Mouse (Mus musculus) forebrain, postnatal 0 days (tissue): ENCODE results near the gene Tppp. TPM values are rescaled to one million over a fixed set of nuclear protein-coding genes. Genes with fewer than 3 reads are reported as not detected.
"Not testable (repeated sequence)": the region's sequence is repeated elsewhere in the genome, so short reads cannot be mapped to it uniquely, and the experiment has no call there.

Source experiments
- ATAC-seq: fragments of 200-750 bp; cut with Nextera tagmentation; 2 replicates; pipeline ENCODE4 v1.8.0; 2017; ENCODE audit warnings: mild to moderate bottlenecking, moderate library complexity
- DNase-seq: peaks from one replicate; pipeline ENCODE4 v3.0.0-alpha.2; 2015
- H3K27ac ChIP-seq: fragments of 300-500 bp; sonication (generic); 2 replicates; pipeline ENCODE4 v1.5.1; 2014; ENCODE audit warnings: low read depth, mild to moderate bottlenecking, antibody characterized with exemption, low read length, moderate library complexity, mixed read lengths
- H3K27me3 ChIP-seq: fragments of 300-500 bp; sonication (generic); 2 replicates; pipeline ENCODE4 v1.6.1; 2014; ENCODE audit warnings: mild to moderate bottlenecking, low read length, mixed read lengths; ENCODE audit not compliant: insufficient read depth
- H3K36me3 ChIP-seq: fragments of 300-500 bp; sonication (generic); 2 replicates; pipeline ENCODE4 v1.6.1; 2014; ENCODE audit warnings: mild to moderate bottlenecking, moderate library complexity; ENCODE audit not compliant: insufficient read depth
- H3K4me1 ChIP-seq: fragments of 300-500 bp; sonication (generic); 2 replicates; pipeline ENCODE4 v1.6.1; 2014; ENCODE audit warnings: antibody characterized with exemption; ENCODE audit not compliant: insufficient read depth
- H3K4me2 ChIP-seq: fragments of 300-500 bp; sonication (generic); 2 replicates; pipeline ENCODE4 v1.6.1; 2014; ENCODE audit warnings: low read depth, mild to moderate bottlenecking, moderate library complexity
- H3K4me3 ChIP-seq: fragments of 300-500 bp; sonication (generic); 2 replicates; pipeline ENCODE4 v1.5.1; 2014; ENCODE audit warnings: low read depth, low read length, mixed read lengths
- H3K9ac ChIP-seq: fragments of 300-500 bp; sonication (generic); 2 replicates; pipeline ENCODE4 v1.6.1; 2014; ENCODE audit warnings: mild to moderate bottlenecking
- H3K9me3 ChIP-seq: fragments of 300-500 bp; sonication (generic); 2 replicates; pipeline ENCODE4 v1.6.1; 2016; ENCODE audit warnings: low read length
- CTCF ChIP-seq: sonication (generic); IDR thresholded peaks from 2 replicates; pipeline ENCODE4 v1.5.1; 2016; ENCODE audit warnings: antibody characterized with exemption, control low read depth, low read depth
- WGBS: fragments of 180-500 bp; shearing (Covaris S2); extraction: QIAGEN DNeasy Blood & Tissue Kit; methylation state at CpG from one replicate; pipeline ENCODE4 v1.1.7; 2014; 5-methylcytosine and 5-hydroxymethylcytosine counted together
- polyA plus RNA-seq: library from polyadenylated mRNA; unstranded; fragments of >200 nt; fragmentation: Nextera tagmentation; extraction: Ambion mirVana; gene quantifications from 2 replicates; pipeline ENCODE4 v1.2.1, GENCODE M21; 2015
- total RNA-seq: library from RNA; depleted of rRNA; stranded (reverse); fragments of >200 nt; gene quantifications from 2 replicates; pipeline ENCODE4 v1.2.3, GENCODE M21; 2014

Tppp gene
- total and polyA plus RNA-seq, 2 experiments from 2014 or later: 8.2 to 28.9 TPM

GRCm38 (mm10) chr13:74056194-74056593, 47.0 kb downstream of the Tppp start:
- no peaks in the 10 kb centered on the region for H3K9me3 ChIP-seq
- ATAC-seq: no peak
- WGBS: 87% methylated on average over 1 of the region's 1 CpGs
- no peak overlapping the region for H3K27ac ChIP-seq
- no peak overlapping the region for H3K4me3 ChIP-seq
- peaks cover 8% of the 10 kb centered on the region; the same call in 1 of the 2 replicates for H3K36me3 ChIP-seq
- no peaks in the 10 kb centered on the region for H3K4me1 ChIP-seq
- no peak overlapping the region for H3K4me2 ChIP-seq
- TF ChIP-seq CTCF: no peak
- H3K9ac ChIP-seq: no peak overlapping the region
- DNase-seq: no peak
- H3K27me3 ChIP-seq: no peaks in the 10 kb centered on the region

GRCm38 (mm10) chr13:74058081-74058480, 48.9 kb downstream of the Tppp start:
- 93% methylated on average over 9 of the region's 9 CpGs for WGBS
- Histone ChIP-seq H3K36me3 (peaks cover 8% of the 10 kb centered on the region; the same call in 1 of the 2 replicates), H3K4me1 (no peaks in the 10 kb centered on the region), H3K9ac (no peak overlapping the region), H3K9me3 (no peaks in the 10 kb centered on the region), H3K4me3 (no peak overlapping the region), H3K4me2 (no peak overlapping the region), H3K27me3 (no peaks in the 10 kb centered on the region), H3K27ac (no peak overlapping the region)
- no peak for DNase-seq
- ATAC-seq: no peak
- no peak for TF ChIP-seq CTCF

- H3K9ac ChIP-seq: peak within 1 kb of the TSS; percentile 74
- ATAC-seq (peak; percentile 97), DNase-seq (peak; percentile 94)
- H3K9me3 ChIP-seq: no peaks in the 10 kb centered on the region
- WGBS: 3% methylated on average over 48 of the region's 48 CpGs
- TF ChIP-seq CTCF: no peak
- H3K4me1 ChIP-seq: no peaks in the 10 kb centered on the region
- peak within 1 kb of the TSS; percentile 88 for H3K4me3 ChIP-seq
- H3K4me2 ChIP-seq: peak within 1 kb of the TSS; percentile 59
- peak within 1 kb of the TSS; percentile 64; the same call in 1 of the 2 replicates for H3K27ac ChIP-seq
- H3K36me3 ChIP-seq: peaks cover 4% of the 10 kb centered on the region; the same call in 1 of the 2 replicates
- no peaks in the 10 kb centered on the region for H3K27me3 ChIP-seq
Observed at GRCm38 (mm10) chr13:74061613-74062377, 52.6 kb downstream of the Tppp start, which contains the start of gene Cep72. Gene Cep72 (minus strand): TSS chr13:74062299.

GRCm38 (mm10) chr13:74062378-74063128, 53.3 kb downstream of the Tppp start:
- H3K27me3 ChIP-seq: no peaks in the 10 kb centered on the region
- H3K36me3 ChIP-seq: no peaks in the 10 kb centered on the region
- ATAC-seq (no peak), DNase-seq (no peak)
- H3K4me3 ChIP-seq: peak overlapping the region; percentile 88
- H3K9me3 ChIP-seq: no peaks in the 10 kb centered on the region
- H3K27ac ChIP-seq: no peak overlapping the region
- H3K9ac ChIP-seq: peak overlapping the region; percentile 74; the same call in 1 of the 2 replicates
- no peak for TF ChIP-seq CTCF
- peak overlapping the region; percentile 59 for H3K4me2 ChIP-seq
- WGBS: 30% methylated on average over 10 of the region's 11 CpGs
- H3K4me1 ChIP-seq: no peaks in the 10 kb centered on the region

GRCm38 (mm10) chr13:74063340-74064050, 54.3 kb downstream of the Tppp start:
- ATAC-seq (no peak), DNase-seq (no peak)
- Histone ChIP-seq H3K36me3 (no peaks in the 10 kb centered on the region), H3K4me3 (no peak overlapping the region), H3K4me1 (no peaks in the 10 kb centered on the region), H3K4me2 (no peak overlapping the region), H3K27me3 (no peaks in the 10 kb centered on the region), H3K9me3 (no peaks in the 10 kb centered on the region), H3K9ac (no peak overlapping the region), H3K27ac (no peak overlapping the region)
- WGBS: 86% methylated on average over 1 of the region's 1 CpGs
- TF ChIP-seq CTCF: no peak

GRCm38 (mm10) chr13:74066576-74066975, 57.4 kb downstream of the Tppp start:
- H3K9ac ChIP-seq: no peak overlapping the region
- H3K9me3 ChIP-seq: no peaks in the 10 kb centered on the region
- H3K27me3 ChIP-seq: no peaks in the 10 kb centered on the region
- no peaks in the 10 kb centered on the region for H3K36me3 ChIP-seq
- 84% methylated on average over 1 of the region's 1 CpGs for WGBS
- DNase-seq (no peak), ATAC-seq (no peak)
- H3K4me2 ChIP-seq: no peak overlapping the region
- H3K4me1 ChIP-seq: no peaks in the 10 kb centered on the region
- no peak overlapping the region for H3K4me3 ChIP-seq
- no peak overlapping the region for H3K27ac ChIP-seq
- no peak for TF ChIP-seq CTCF

- H3K27ac ChIP-seq, H3K4me3 ChIP-seq, DNase-seq, H3K4me2 ChIP-seq, H3K4me1 ChIP-seq, H3K36me3 ChIP-seq, H3K9me3 ChIP-seq, H3K9ac ChIP-seq, H3K27me3 ChIP-seq, ATAC-seq: not testable (repeated sequence)
- WGBS: 83% methylated on average over 1 of the region's 1 CpGs
Observed at GRCm38 (mm10) chr13:74071244-74071643, 62.0 kb downstream of the Tppp start.
